Mouse (Mus musculus) embryonic fibroblast, embryonic 13.5 days (primary cell): ENCODE results near the gene Galnt18.

Source experiments
- CTCF ChIP-seq: IDR thresholded peaks from 2 replicates; pipeline ENCODE4 v1.5.1; 2011; ENCODE audit warnings: mild to moderate bottlenecking, control low read depth, low read length, moderate library complexity, borderline replicate concordance; ENCODE audit not compliant: insufficient read depth
- POLR2A ChIP-seq: IDR thresholded peaks from 2 replicates; pipeline ENCODE4 v1.6.1; 2011; ENCODE audit warnings: low read depth, mild to moderate bottlenecking, control low read depth, low read length, moderate library complexity

DNA sequence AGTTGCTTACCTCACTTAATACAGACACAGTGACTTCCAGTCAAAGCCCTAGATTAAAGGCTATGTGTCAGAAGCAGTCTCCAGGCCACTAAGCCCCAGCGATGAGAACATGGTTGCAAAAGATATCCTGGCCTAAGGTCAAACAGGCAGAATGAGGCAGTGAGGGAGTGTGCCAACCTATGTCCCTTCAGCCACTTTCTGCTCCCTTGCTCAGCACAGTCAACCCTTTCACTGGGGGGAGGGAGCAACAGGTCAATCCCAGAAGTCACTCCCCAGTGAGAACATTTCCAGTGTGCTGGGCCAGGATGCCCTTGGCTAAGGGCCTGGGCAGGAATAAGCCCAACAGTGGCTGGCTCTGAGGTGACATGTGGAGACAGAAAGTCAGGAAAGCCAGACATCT is 47.6 kb upstream of the Galnt18 start:
- no peak for TF ChIP-seq CTCF
- no peak for TF ChIP-seq POLR2A
